Mouse (Mus musculus): Measurements from ENCODE around the gene Relt. TPM values are rescaled to one million over a fixed set of nuclear protein-coding genes. Genes with fewer than 3 reads are reported as not detected.

Gene Relt
- 13.4 TPM for polyA plus RNA-seq (2017; shearing (Covaris generic))

DNA sequence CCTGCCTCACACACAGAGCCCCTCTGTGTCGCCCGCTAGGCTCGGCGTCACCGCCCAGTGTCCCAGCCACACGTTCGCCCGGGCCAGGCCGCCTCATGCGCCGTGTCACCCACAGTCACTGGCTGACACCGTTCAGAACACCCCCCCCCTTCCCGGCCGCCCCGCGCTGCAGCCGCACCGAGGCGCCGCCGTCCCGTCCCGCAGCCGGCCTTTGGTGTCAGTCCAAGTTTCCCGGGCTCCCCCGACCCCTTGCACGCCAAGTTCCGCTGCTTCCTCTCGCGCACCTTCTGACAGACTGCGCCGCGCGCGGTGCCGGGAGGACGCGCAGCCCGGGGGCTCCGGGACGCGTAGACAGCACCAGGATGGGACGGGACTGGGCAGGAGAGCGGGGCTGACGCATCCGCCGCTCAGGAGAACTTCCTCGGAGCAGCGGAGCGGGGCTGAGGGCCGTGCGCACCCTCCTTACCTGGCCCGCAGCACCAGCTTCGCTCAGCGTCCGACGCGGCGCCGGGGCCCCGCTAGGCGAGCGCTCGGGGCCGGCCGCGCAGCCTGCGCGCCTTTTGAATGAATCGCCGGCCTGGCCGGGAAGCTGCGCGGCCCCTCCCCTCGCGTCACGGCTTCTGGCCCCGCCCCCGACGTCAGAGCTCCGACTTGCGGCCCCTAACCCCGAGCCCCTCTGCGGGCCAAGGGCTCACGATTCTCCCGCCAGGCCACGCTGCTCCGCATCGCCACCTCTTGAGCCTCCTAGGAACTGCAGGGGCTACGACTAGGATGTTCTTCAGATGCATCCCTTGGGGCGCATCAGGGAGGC, at the start of gene Relt:
Gene Relt (minus strand): TSS at position 619 of the 811 bp plus-strand sequence.

Other genes starting within 250 kb of the Relt start
- not detected for gene Plekhb1, start 201.0 kb downstream of the Relt start, polyA plus RNA-seq (2017; shearing (Covaris generic))
- gene Fam168a, start 156.8 kb downstream of the Relt start, polyA plus RNA-seq (2017; shearing (Covaris generic)): 20.4 TPM
- not detected for gene Arhgef17, start 68.7 kb upstream of the Relt start, polyA plus RNA-seq (2017; shearing (Covaris generic))
- gene P2ry6, start 111.2 kb upstream of the Relt start, polyA plus RNA-seq (2017; shearing (Covaris generic)): not detected
- gene P2ry2, start 149.4 kb upstream of the Relt start, polyA plus RNA-seq (2017; shearing (Covaris generic)): 0.35 TPM
- gene Fchsd2, start 229.4 kb upstream of the Relt start, polyA plus RNA-seq (2017; shearing (Covaris generic)): 45.8 TPM

All from effector memory CD4-positive, alpha-beta T cell, adult 5 months (primary cell).